Mouse (Mus musculus) lung, postnatal 0 days (tissue): ENCODE data around the gene Mprip. TPM values are rescaled to one million over a fixed set of nuclear protein-coding genes. Genes with fewer than 3 reads are reported as not detected.

Experiments
- ATAC-seq: fragments of 200-750 bp; cut with Nextera tagmentation; 2 replicates; pipeline ENCODE4 v1.8.0; 2017; ENCODE audit warnings: moderate library complexity
- DNase-seq: peaks from one replicate; pipeline ENCODE4 v3.0.0-alpha.2; 2016; ENCODE audit warnings: low spot score
- H3K27ac ChIP-seq: fragments of 300-500 bp; sonication (generic); 2 replicates; pipeline ENCODE4 v1.5.1; 2014; ENCODE audit warnings: antibody characterized with exemption, mild to moderate bottlenecking, low read length, mixed read lengths
- H3K27me3 ChIP-seq: fragments of 300-500 bp; sonication (generic); replicated peaks from 2 replicates; pipeline ENCODE4 v1.6.1; 2014; ENCODE audit warnings: low read length, mixed read lengths; ENCODE audit not compliant: insufficient read depth
- H3K36me3 ChIP-seq: fragments of 300-500 bp; sonication (generic); 2 replicates; pipeline ENCODE4 v1.6.1; 2014; ENCODE audit warnings: low read length, mixed read lengths; ENCODE audit not compliant: insufficient read depth
- H3K4me1 ChIP-seq: fragments of 300-500 bp; sonication (generic); 2 replicates; pipeline ENCODE4 v1.6.1; 2014; ENCODE audit warnings: antibody characterized with exemption, low read depth, low read length, mixed read lengths; ENCODE audit not compliant: insufficient read depth
- H3K4me2 ChIP-seq: fragments of 300-500 bp; sonication (generic); replicated peaks from 2 replicates; pipeline ENCODE4 v1.6.1; 2014; ENCODE audit warnings: low read depth, mild to moderate bottlenecking, low read length, moderate library complexity, mixed read lengths
- H3K4me3 ChIP-seq: fragments of 300-500 bp; sonication (generic); 2 replicates; pipeline ENCODE4 v1.5.1; 2014; ENCODE audit warnings: low read depth, low read length
- H3K9ac ChIP-seq: fragments of 300-500 bp; sonication (generic); replicated peaks from 2 replicates; pipeline ENCODE4 v1.6.1; 2014; ENCODE audit warnings: low read depth, mild to moderate bottlenecking
- H3K9me3 ChIP-seq: fragments of 300-500 bp; sonication (generic); 2 replicates; pipeline ENCODE4 v1.6.1; 2016; ENCODE audit warnings: low read length, mixed read lengths
- CTCF ChIP-seq: IDR thresholded peaks from 2 replicates; pipeline ENCODE4 v1.5.1; 2016; ENCODE audit warnings: antibody characterized with exemption, mild to moderate bottlenecking
- EP300 ChIP-seq: IDR thresholded peaks from 2 replicates; pipeline ENCODE4 v1.6.1; 2016; ENCODE audit warnings: antibody characterized with exemption, mild to moderate bottlenecking, control low read depth
- WGBS: fragments of 180-500 bp; shearing (Covaris S2); extraction: QIAGEN DNeasy Blood & Tissue Kit; methylation state at CpG from one replicate; pipeline ENCODE4 v1.1.7; 2014; 5-methylcytosine and 5-hydroxymethylcytosine counted together
- polyA plus RNA-seq: library from polyadenylated mRNA; unstranded; fragments of >200 nt; fragmentation: Nextera tagmentation; extraction: Ambion mirVana; gene quantifications from 2 replicates; pipeline ENCODE4 v1.2.1, GENCODE M21; 2015

Mprip gene
- polyA plus RNA-seq, 1 experiment from 2014 or later = 88.0 TPM

- peak; percentile 93 for ATAC-seq
- no peaks in the 10 kb centered on the region for H3K27me3 ChIP-seq
- H3K4me3 ChIP-seq = peak within 1 kb of the TSS; percentile 86
- H3K4me2 ChIP-seq = peak within 1 kb of the TSS; percentile 61
- H3K4me1 ChIP-seq = peaks cover 6% of the 10 kb centered on the region; the same call in 1 of the 2 replicates
- DNase-seq = peak; percentile 97
- H3K36me3 ChIP-seq = no peaks in the 10 kb centered on the region
- peak within 1 kb of the TSS; percentile 98 for H3K27ac ChIP-seq
- peak within 1 kb of the TSS; percentile 99 for H3K9ac ChIP-seq
- H3K9me3 ChIP-seq = no peaks in the 10 kb centered on the region
- WGBS = under 1% methylated on average over 50 of the region's 52 CpGs
- peak; percentile 76 for TF ChIP-seq CTCF
- TF ChIP-seq EP300 = peak; percentile 59
Observed at GRCm38 (mm10) chr11:59809670-59810474, 148.8 kb downstream of the Mprip start, which contains the start of gene Flcn. Gene Flcn (minus strand): TSS chr11:59810016.

- no peak for ATAC-seq
- Histone ChIP-seq H3K27me3 (no peaks in the 10 kb centered on the region), H3K4me3 (peak overlapping the region; percentile 86), H3K9me3 (no peaks in the 10 kb centered on the region), H3K27ac (peak overlapping the region; percentile 98), H3K9ac (peak overlapping the region; percentile 99), H3K36me3 (no peaks in the 10 kb centered on the region), H3K4me1 (peaks cover 6% of the 10 kb centered on the region; the same call in 1 of the 2 replicates), H3K4me2 (peak overlapping the region; percentile 61)
- 43% methylated on average over 14 of the region's 14 CpGs for WGBS
- TF ChIP-seq CTCF (no peak), EP300 (no peak; the same call in 1 of the 2 replicates)
- DNase-seq = no peak
Observed at GRCm38 (mm10) chr11:59810480-59811158, 149.5 kb downstream of the Mprip start.

GRCm38 (mm10) chr11:59811211-59811610 lies 150.1 kb downstream of the Mprip start:
- 32% methylated on average over 4 of the region's 4 CpGs for WGBS
- peak; percentile 16 for DNase-seq
- TF ChIP-seq CTCF (no peak), EP300 (no peak)
- ATAC-seq = no peak
- Histone ChIP-seq H3K36me3 (no peaks in the 10 kb centered on the region), H3K4me3 (no peak overlapping the region), H3K4me2 (0 out of 2 replicates have a peak overlapping the region, but pooled peaks have one; percentile 25), H3K27me3 (no peaks in the 10 kb centered on the region), H3K9ac (no peak overlapping the region), H3K27ac (no peak overlapping the region), H3K9me3 (no peaks in the 10 kb centered on the region), H3K4me1 (peaks cover 6% of the 10 kb centered on the region; the same call in 1 of the 2 replicates)

GRCm38 (mm10) chr11:59813276-59813675 lies 152.2 kb downstream of the Mprip start:
- ATAC-seq = no peak
- H3K4me1 ChIP-seq = peaks cover 6% of the 10 kb centered on the region; the same call in 1 of the 2 replicates
- no peak for DNase-seq
- no peak overlapping the region for H3K4me3 ChIP-seq
- H3K27ac ChIP-seq = no peak overlapping the region
- WGBS = 61% methylated on average over 3 of the region's 3 CpGs
- no peaks in the 10 kb centered on the region for H3K9me3 ChIP-seq
- H3K27me3 ChIP-seq = no peaks in the 10 kb centered on the region
- H3K4me2 ChIP-seq = no peak overlapping the region
- peaks cover 7% of the 10 kb centered on the region; the same call in 1 of the 2 replicates for H3K36me3 ChIP-seq
- TF ChIP-seq CTCF = no peak
- no peak for TF ChIP-seq EP300
- no peak overlapping the region for H3K9ac ChIP-seq

GRCm38 (mm10) chr11:59814311-59814710 lies 153.2 kb downstream of the Mprip start:
- 97% methylated on average over 1 of the region's 1 CpGs for WGBS

GRCm38 (mm10) chr11:59814936-59815335 lies 153.8 kb downstream of the Mprip start:
- ATAC-seq = no peak
- Histone ChIP-seq H3K9ac (no peak overlapping the region), H3K4me2 (no peak overlapping the region), H3K4me1 (no peaks in the 10 kb centered on the region), H3K36me3 (peaks cover 19% of the 10 kb centered on the region; the same call in 1 of the 2 replicates), H3K9me3 (no peaks in the 10 kb centered on the region), H3K27me3 (no peaks in the 10 kb centered on the region), H3K4me3 (no peak overlapping the region), H3K27ac (no peak overlapping the region)
- TF ChIP-seq CTCF (no peak), EP300 (no peak)
- 87% methylated on average over 6 of the region's 6 CpGs for WGBS
- DNase-seq = no peak

More at GRCm38 (mm10) chr11:59814311-59814710, 153.2 kb downstream of the Mprip start:
- no peak overlapping the region for H3K9ac ChIP-seq
- no peaks in the 10 kb centered on the region for H3K9me3 ChIP-seq
- H3K4me3 ChIP-seq = no peak overlapping the region
- no peak for TF ChIP-seq EP300
- no peak for TF ChIP-seq CTCF
- no peak overlapping the region for H3K4me2 ChIP-seq
- H3K27ac ChIP-seq = no peak overlapping the region
- H3K4me1 ChIP-seq = no peaks in the 10 kb centered on the region
- no peaks in the 10 kb centered on the region for H3K27me3 ChIP-seq
- peaks cover 13% of the 10 kb centered on the region; the same call in 1 of the 2 replicates for H3K36me3 ChIP-seq
- peak; percentile 48 for DNase-seq
- ATAC-seq = no peak
